Mouse (Mus musculus): ENCODE measurements around the gene Zfp398.

Gene Zfp398

DNA sequence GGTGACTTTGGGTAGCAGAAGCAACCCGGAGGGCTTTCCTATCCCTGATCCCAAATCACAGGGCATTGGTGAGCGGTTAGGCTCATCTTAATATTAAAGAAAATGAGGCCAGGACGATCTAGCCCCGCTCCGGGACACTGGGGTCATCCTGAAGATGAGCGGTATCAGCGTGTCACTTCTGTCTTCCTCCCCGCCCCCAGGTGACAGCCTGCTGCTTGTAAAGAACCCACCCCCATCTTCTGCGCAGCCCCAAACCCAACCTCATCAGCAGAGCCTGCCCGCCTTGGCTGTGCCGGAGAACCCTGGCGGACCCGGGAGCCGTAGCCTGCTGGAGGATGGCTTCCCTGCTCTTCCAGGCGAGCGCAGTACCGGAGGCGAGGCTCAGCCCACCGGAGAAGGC lies 68.9 kb downstream of the Zfp398 start:
- no peak for DNase-seq (ENCODE audit: low spot score)

DNA sequence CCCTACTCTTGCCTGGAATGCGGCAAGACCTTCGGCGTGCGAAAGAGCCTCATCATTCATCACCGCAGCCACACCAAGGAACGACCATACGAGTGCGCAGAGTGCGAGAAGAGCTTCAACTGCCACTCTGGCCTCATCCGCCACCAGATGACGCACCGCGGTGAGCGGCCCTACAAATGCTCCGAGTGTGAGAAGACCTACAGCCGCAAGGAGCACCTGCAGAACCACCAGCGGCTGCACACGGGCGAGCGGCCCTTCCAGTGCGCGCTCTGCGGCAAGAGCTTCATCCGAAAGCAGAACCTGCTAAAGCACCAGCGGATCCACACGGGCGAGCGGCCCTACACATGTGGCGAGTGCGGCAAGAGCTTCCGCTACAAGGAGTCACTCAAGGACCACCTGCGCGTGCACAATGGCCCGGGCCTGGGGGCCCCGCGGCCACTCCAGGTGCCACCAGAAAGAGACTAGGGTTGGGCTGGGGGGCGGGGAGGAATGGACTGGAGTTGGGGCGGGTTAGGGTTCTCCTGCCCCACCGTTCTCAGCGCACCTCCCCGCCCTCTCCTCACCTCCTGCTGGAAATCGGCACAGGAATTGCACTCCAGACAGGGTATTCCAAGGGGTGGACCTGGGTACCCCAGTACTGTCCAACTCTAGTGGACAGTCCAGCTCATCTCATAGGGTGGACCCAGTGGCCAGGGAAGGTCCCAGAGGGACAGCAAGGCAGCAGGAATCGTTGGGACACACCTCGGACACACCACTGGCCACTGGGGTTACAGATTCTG lies 69.6 kb downstream of the Zfp398 start:
- DNase-seq (ENCODE audit: low spot score), result peak; percentile 34

DNA sequence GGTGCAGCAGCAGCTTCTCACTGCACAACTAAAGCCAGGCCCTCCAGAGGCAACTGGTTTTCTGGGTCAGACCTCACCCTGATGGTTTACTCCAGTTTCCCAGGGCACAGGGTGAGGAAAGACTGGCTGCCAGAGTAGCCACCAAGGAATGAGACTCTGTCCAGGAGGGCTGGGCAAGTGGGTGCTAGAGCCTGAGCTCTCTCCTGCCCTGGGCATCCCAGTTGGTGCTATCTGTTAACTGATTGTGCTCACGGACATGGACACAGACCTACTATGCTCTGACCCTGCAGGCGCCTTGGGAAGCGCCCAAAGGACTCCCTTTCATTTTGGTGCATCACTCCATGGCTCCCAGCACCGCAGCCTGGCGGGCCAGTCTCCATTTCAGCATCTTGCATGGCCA lies 70.9 kb downstream of the Zfp398 start:
- DNase-seq (ENCODE audit: low spot score), result no peak

DNA sequence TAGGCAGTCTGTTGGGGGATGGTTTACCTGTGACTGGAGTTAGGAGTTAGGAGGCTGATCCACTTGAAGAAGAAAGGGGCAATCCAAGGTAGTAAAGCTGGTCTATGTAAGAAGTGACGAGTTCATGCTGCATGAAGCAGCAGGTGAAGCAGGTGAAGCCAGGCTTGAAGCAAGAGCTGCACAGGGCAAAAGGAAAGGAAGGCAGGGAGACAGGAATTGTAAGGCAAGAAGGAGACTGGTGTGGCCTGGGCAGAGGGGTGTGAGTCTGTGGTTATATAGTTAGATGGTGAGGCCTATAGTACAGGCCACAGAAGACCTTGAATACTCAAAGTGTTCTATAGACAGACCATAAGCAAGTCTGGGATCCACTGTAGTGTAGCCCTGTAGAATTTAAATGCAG lies 73.5 kb downstream of the Zfp398 start:
- DNase-seq (ENCODE audit: low spot score), result no peak

DNA sequence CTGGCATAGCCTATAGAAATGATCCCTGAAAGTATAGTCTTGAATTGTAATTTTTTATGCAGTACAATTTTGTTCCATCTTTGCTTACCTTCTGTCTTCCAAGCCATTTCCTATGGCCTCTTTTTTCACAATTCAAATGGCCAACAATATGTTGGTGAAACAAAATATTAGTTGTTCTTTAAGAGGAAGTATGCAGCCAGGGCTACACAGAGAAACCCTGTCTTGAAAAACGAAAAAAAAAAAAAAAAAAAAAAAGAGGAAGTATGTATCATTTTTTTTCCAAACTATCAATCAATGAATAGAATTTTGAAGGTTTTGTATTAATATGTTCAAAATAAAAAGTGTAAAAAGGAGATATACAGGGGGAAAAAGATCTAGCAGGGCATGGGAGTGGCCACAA lies 76.2 kb downstream of the Zfp398 start:
- DNase-seq (ENCODE audit: low spot score), result no peak

DNA sequence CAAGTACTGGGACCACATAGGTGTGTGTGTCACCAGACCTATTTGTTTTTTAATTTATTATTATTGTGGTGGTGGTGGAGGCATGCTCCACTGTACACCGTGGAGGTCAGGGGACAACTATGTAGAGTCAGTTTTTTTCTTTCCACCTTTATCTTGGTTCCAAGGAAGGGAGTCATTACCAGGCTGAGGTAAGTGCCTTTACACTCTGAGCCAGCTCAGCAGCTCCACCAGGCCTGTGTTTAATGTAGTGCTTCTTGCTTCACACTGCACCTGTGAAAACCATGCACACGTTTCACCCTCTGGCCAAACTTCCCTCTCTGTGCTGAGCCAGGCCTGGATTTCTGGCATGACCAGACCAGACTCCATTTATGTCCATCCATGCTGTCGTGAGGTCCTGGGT lies 77.5 kb downstream of the Zfp398 start:
- DNase-seq (ENCODE audit: low spot score), result no peak

DNA sequence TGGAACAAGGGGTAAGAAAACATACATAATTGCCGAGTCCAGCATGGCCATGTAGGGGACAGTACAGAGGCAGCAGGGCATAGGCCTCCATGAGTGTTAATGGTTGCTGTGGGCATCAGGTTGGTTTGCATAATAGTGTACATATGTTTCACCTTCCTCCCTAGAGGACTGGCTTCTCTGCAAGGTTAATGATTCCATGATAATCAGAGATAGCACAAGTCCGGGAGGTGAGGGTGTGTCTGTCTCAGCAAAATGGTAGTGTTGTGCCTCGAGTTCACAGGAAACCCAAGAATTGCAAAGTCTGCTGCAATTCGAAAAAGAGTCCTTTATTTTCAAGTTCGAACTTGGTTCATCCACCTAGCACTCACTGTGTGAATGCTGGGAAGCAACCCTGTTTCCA lies 81.6 kb downstream of the Zfp398 start:
- DNase-seq (ENCODE audit: low spot score), result no peak

DNA sequence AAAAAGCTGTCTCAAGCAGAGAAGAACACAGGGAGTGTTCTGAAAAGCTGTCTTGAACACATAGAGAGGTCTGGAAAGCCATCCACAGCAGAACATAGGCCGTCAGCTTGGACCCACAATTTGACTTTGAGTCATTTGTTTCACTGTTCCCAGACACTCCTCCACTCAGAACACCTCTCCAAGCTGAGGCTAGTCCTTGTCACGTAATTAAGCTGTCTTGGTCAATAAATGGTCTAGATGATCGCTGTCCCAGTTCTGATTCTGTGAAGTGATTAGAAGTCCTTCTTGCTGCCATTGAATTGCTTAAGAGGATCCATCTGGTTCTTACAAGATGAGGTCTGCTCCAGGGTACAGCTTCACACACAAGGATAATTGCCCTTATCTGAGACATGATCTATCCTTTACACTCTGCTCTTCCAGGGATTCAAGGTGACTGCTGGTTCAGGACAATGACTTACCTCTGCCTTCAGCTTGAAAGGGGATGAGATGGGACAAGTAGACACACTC lies 83.4 kb downstream of the Zfp398 start:
- no peak for DNase-seq (ENCODE audit: low spot score)

- no peak for DNase-seq (ENCODE audit: low spot score)
Observed at GRCm38 (mm10) chr6:47919646-47920446, 84.4 kb downstream of the Zfp398 start.

GRCm38 (mm10) chr6:47920447-47921340 lies 85.2 kb downstream of the Zfp398 start, which contains the start of gene Zfp212:
TSS of gene Zfp212 (plus strand) at chr6:47920476.
- DNase-seq (ENCODE audit: low spot score), result peak; percentile 96
